Mouse (Mus musculus) ES-E14 (cell line): Measurements from ENCODE around the gene 0610030E20Rik. TPM values are rescaled to one million over a fixed set of nuclear protein-coding genes. Genes with fewer than 3 reads are reported as not detected.

ENCODE experiments used
- DNase-seq: peaks from one replicate; pipeline ENCODE4 v3.0.0-alpha.2; 2013; ENCODE audit warnings: low read depth, low spot score
- H3K27ac ChIP-seq: 2 replicates; pipeline ENCODE4 v1.5.1; 2012; ENCODE audit warnings: low read depth, mild to moderate bottlenecking, low read length, moderate library complexity, mixed read lengths; ENCODE audit not compliant: poor library complexity, insufficient read depth, severe bottlenecking
- H3K36me3 ChIP-seq: 2 replicates; pipeline ENCODE4 v1.6.1; 2012; ENCODE audit warnings: mild to moderate bottlenecking, low read length, moderate library complexity, mixed read lengths; ENCODE audit not compliant: control insufficient read depth, poor library complexity, insufficient read depth, severe bottlenecking
- H3K4me1 ChIP-seq, 2 experiments: fragments of 150-350 bp in 1 of 2; sonication (generic) in 1 of 2; 2 replicates each; pipeline ENCODE4 v1.6.1; 2012; ENCODE audit warnings: low read length in 2 of 2, mild to moderate bottlenecking in 1 of 2, mixed read lengths in 1 of 2; ENCODE audit not compliant: control insufficient read depth in 2 of 2, insufficient read depth in 2 of 2, poor library complexity in 1 of 2
- H3K4me3 ChIP-seq, 2 experiments: fragments of 150-350 bp in 1 of 2; sonication (generic) in 1 of 2; 2 replicates each; pipeline ENCODE4 v1.5.1; 2012; ENCODE audit warnings: low read length in 2 of 2, low read depth in 1 of 2, mild to moderate bottlenecking in 1 of 2, mixed read lengths in 1 of 2; ENCODE audit not compliant: insufficient read depth in 1 of 2, poor library complexity in 1 of 2, severe bottlenecking in 1 of 2
- H3K9ac ChIP-seq: 2 replicates; pipeline ENCODE4 v1.6.1; 2012; ENCODE audit warnings: low read depth, mild to moderate bottlenecking, low read length, mixed read lengths; ENCODE audit not compliant: poor library complexity, insufficient read depth, severe bottlenecking
- H3K9me3 ChIP-seq: fragments of 150-350 bp; sonication (generic); 2 replicates; pipeline ENCODE4 v1.6.1; 2012; ENCODE audit warnings: low read depth, mild to moderate bottlenecking, low read length; ENCODE audit not compliant: control insufficient read depth, insufficient read depth
- CHD2 ChIP-seq: IDR thresholded peaks from 2 replicates; pipeline ENCODE4 v1.6.1; 2014; ENCODE audit warnings: mild to moderate bottlenecking, low read depth, low read length, inconsistent platforms
- HCFC1 ChIP-seq: IDR thresholded peaks from 2 replicates; pipeline ENCODE4 v1.6.1; 2012; ENCODE audit warnings: low read length, inconsistent platforms, borderline replicate concordance; ENCODE audit not compliant: insufficient read depth
- MAFK ChIP-seq: IDR thresholded peaks from 2 replicates; pipeline ENCODE4 v1.6.1; 2014; ENCODE audit warnings: mild to moderate bottlenecking, low read depth, low read length, inconsistent platforms; ENCODE audit not compliant: insufficient read depth
- ZC3H11A ChIP-seq: IDR thresholded peaks from 2 replicates; pipeline ENCODE4 v1.6.1; 2012; ENCODE audit warnings: low read depth, mild to moderate bottlenecking, inconsistent platforms, low read length, borderline replicate concordance
- ZNF384 ChIP-seq: IDR thresholded peaks from 2 replicates; pipeline ENCODE4 v1.6.1; 2012; ENCODE audit warnings: low read depth, low read length, inconsistent platforms
- in situ Hi-C, 2 experiments: fragments of 600-800 bp; cut with MboI; formaldehyde crosslinking; loops; one replicate each; pipeline ENCODE4 v1.15.1; 2025; ENCODE audit warnings: low sequenced_read_pairs in 2 of 2, inconsistent platforms in 1 of 2; ENCODE audit not compliant: unreplicated experiment in 2 of 2
- total RNA-seq: library from RNA; depleted of rRNA; stranded (reverse); fragments of 300-350 nt; gene quantifications from 2 replicates; pipeline ENCODE4 v1.2.3, GENCODE M21; 2012

The 0610030E20Rik gene
- total RNA-seq, 1 experiment, result 7.7 TPM

DNA sequence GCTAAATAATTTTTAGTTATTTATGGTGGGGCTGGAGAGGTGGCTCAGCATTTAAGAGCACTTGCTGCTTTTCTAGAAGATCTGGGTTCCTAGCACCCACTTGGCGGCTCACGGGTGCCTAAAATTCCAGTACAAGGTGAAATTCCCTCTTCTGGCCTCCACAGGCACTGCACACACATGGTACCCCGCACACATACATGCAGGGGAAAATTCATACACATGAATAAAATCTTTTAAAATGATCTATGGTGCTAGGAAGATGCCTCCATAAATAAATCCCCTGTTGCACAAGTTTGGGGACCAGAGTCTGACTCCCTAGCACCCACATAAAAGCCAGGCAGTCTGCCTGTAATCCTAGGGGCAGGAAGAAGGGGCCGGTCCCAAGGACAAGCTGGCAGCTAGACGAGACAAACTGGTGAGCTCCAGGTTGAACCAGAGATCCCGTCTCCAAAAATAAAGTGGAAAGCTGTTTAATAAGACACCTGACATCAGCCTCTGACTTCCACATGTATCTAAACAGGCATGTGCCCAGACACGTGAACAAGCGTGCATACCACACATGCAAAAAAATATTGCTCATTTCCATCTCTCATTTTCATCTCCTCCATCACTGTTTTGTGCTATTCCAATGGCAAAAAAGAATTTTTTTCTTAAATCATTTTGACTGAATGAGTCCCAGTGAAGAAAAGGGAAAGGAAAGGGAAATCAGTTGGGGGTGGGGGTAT, 31.6 kb downstream of the 0610030E20Rik start:
- Histone ChIP-seq H3K4me1 (no peaks in the 10 kb centered on the region), H3K27ac (no peak overlapping the region), H3K36me3 (no peaks in the 10 kb centered on the region), H3K4me3 (no peak overlapping the region), H3K9ac (no peak overlapping the region), H3K9me3 (no peaks in the 10 kb centered on the region)
- in situ Hi-C loops, result no loop called here
- DNase-seq, result no peak
- TF ChIP-seq HCFC1, result no peak
- TF ChIP-seq CHD2, result no peak
- no peak for TF ChIP-seq ZC3H11A
- TF ChIP-seq MAFK, result no peak
- no peak for TF ChIP-seq ZNF384

DNA sequence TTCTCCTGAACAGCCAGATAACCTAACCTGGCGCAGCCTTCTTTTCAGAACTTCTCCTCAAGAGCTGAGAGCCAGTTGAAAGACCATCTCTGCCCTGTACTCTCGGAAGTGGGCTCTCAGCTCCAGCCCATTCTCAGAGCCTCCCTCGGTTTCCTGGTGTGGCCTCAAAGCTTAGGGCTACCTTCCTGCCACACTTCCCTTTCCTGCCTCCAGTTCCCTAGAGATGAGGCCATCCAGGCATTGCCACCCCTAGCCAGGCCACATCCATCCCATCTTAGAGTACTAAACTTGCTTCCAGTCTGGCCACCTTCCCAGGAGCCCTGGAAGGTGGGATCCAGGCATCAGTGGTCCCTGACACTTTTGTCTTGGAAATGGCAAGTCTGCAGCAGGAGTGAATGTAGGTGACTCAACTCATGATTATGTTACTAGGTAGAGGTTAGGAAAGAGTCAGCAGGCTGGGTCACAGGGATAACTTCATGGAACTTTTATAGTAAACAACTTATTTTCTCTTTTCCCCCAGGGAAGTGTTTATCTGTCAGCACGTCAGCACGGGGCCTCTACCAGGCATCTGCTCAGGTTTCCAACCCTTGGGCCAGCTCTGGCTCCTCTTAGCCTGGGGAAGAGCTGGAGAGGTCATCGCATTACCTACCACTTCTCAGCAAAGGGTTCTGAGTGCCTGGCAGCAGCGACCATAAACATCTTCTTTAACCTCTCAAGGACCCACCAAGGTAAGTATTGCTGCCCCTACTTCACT, 32.4 kb downstream of the 0610030E20Rik start:
- peak overlapping the region; percentile 53 to 84 for H3K4me3 ChIP-seq
- no peak overlapping the region for H3K27ac ChIP-seq
- no peaks in the 10 kb centered on the region for H3K9me3 ChIP-seq
- 0 out of 2 replicates have a peak overlapping the region, but pooled peaks have one; percentile 33 for H3K9ac ChIP-seq
- DNase-seq, result no peak
- no peak for TF ChIP-seq CHD2
- H3K4me1 ChIP-seq, result no peaks in the 10 kb centered on the region
- no peaks in the 10 kb centered on the region for H3K36me3 ChIP-seq
- in situ Hi-C loops, result no loop called here

- Histone ChIP-seq H3K36me3 (no peaks in the 10 kb centered on the region), H3K9ac (peak within 1 kb of the TSS; percentile 33; the same call in 1 of the 2 replicates), H3K4me1 (no peaks in the 10 kb centered on the region), H3K4me3 (peak within 1 kb of the TSS; percentile 53 to 84), H3K9me3 (no peaks in the 10 kb centered on the region), H3K27ac (no peak within 1 kb of the TSS)
- in situ Hi-C loops, result no loop called here
- DNase-seq, result no peak
- no peak for TF ChIP-seq ZNF384
- no peak for TF ChIP-seq ZC3H11A
- no peak for TF ChIP-seq CHD2
- TF ChIP-seq HCFC1, result no peak
- no peak for TF ChIP-seq MAFK
Observed at GRCm38 (mm10) chr6:72380131-72380770, 33.1 kb downstream of the 0610030E20Rik start, which contains the start of gene Vamp5. TSS of gene Vamp5 (minus strand) at chr6:72380468.

DNA sequence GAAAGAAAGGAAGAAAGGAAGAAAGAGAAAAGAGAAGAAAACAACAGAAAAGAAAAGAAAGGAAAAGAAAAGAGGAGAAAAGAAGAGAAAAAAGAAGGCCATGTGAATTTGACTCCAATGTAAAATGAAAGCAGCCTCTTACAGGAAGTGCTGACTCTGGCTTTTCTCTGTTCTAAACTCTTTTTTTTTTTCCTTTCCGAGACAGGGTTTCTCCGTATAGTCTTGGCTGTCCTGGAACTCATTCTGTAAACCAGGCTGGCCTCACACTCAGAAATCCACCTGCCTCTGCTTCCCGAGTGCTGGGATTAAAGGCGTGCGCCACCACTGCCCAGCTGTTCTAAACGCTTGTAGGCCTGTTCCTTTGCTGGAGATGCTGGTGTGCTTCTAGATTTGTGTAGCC, 35.4 kb downstream of the 0610030E20Rik start:
- H3K9me3 ChIP-seq, result no peaks in the 10 kb centered on the region
- H3K36me3 ChIP-seq, result no peaks in the 10 kb centered on the region
- in situ Hi-C loops, result no loop called here
- H3K4me3 ChIP-seq, result no peak overlapping the region
- no peak for TF ChIP-seq ZNF384
- TF ChIP-seq HCFC1, result no peak
- no peak for TF ChIP-seq ZC3H11A
- no peak for TF ChIP-seq CHD2
- TF ChIP-seq MAFK, result no peak; the same call in 1 of the 2 replicates
- H3K4me1 ChIP-seq, result no peaks in the 10 kb centered on the region
- DNase-seq, result no peak
- H3K27ac ChIP-seq, result no peak overlapping the region
- H3K9ac ChIP-seq, result no peak overlapping the region
